Mouse (Mus musculus) embryo, embryonic 10 days (tissue): ENCODE results near the gene Ccdc124.
A peak's percentile ranks its signal among the peaks of the same experiment; 100 is the strongest.

Experiments
- DNase-seq: peaks from one replicate; pipeline ENCODE4 v3.0.0-alpha.2; 2015; ENCODE audit warnings: low spot score

Gene Ccdc124

GRCm38 (mm10) chr8:70821399-70821962, 52.3 kb downstream of the Ccdc124 start:
- peak; percentile 94 for DNase-seq

- DNase-seq, result peak; percentile 91
Observed at GRCm38 (mm10) chr8:70820101-70820935, 53.4 kb downstream of the Ccdc124 start.
